Mouse (Mus musculus): ENCODE measurements around the gene Atg9a. TPM values are rescaled to one million over a fixed set of nuclear protein-coding genes. Genes with fewer than 3 reads are reported as not detected.
"Not testable (repeated sequence)": the region's sequence is repeated elsewhere in the genome, so short reads cannot be mapped to it uniquely, and the experiment has no call there.

Gene Atg9a
- polyA plus RNA-seq (2014; fragmentation: Nextera tagmentation; extraction: Ambion mirVana), result 53.6 and 59.5 TPM in 2 replicates

GRCm38 (mm10) chr1:75191622-75192402 is at the start of gene Atg9a, which contains the start of gene Ankzf1:
Atg9a (minus strand) TSS chr1:75192196.
Ankzf1 (plus strand) TSS chr1:75192151.
- ATAC-seq (ENCODE audit: low FRiP score), result peak; percentile 99
- Histone ChIP-seq H3K27ac (peak within 1 kb of the TSS; percentile 96), H3K4me2 (replicated peaks) (peak within 1 kb of the TSS; percentile 99), H3K9me3 (ENCODE audit: control insufficient read depth, low read length) (no peaks in the 10 kb centered on the region), H3K27me3 (ENCODE audit: control insufficient read depth, insufficient read depth, low read length) (no peaks in the 10 kb centered on the region), H3K36me3 (replicated peaks; ENCODE audit: control insufficient read depth, insufficient read depth) (peaks cover 49% of the 10 kb centered on the region), H3K4me1 (replicated peaks; ENCODE audit: control insufficient read depth, insufficient read depth, low read length) (peaks cover 26% of the 10 kb centered on the region), H3K4me3 (replicated peaks; ENCODE audit: low read length) (peak within 1 kb of the TSS; percentile 78), H3K9ac (peak within 1 kb of the TSS; percentile 89)
- DNase-seq (ENCODE audit: low spot score), result peak; percentile 93
- WGBS, result under 1% methylated on average over 54 of the region's 56 CpGs

GRCm38 (mm10) chr1:75239591-75239990 is 47.6 kb upstream of the Atg9a start:
- Histone ChIP-seq H3K36me3 (replicated peaks; ENCODE audit: control insufficient read depth, insufficient read depth) (peaks cover 30% of the 10 kb centered on the region), H3K4me2 (replicated peaks) (no peak overlapping the region), H3K9ac (no peak overlapping the region), H3K4me3 (replicated peaks; ENCODE audit: low read length) (no peak overlapping the region), H3K4me1 (replicated peaks; ENCODE audit: control insufficient read depth, insufficient read depth, low read length) (peaks cover 15% of the 10 kb centered on the region), H3K9me3 (ENCODE audit: control insufficient read depth, low read length) (no peaks in the 10 kb centered on the region), H3K27me3 (ENCODE audit: control insufficient read depth, insufficient read depth, low read length) (no peaks in the 10 kb centered on the region), H3K27ac (no peak overlapping the region)
- DNase-seq (ENCODE audit: low spot score), result no peak
- ATAC-seq (ENCODE audit: low FRiP score), result no peak
- 83% methylated on average over 10 of the region's 10 CpGs for WGBS

GRCm38 (mm10) chr1:75236117-75237050 is 44.4 kb upstream of the Atg9a start, which contains the start of gene Dnajb2:
Dnajb2 (plus strand) TSS chr1:75236406.
- peak within 1 kb of the TSS; percentile 87 for H3K27ac ChIP-seq
- no peaks in the 10 kb centered on the region for H3K27me3 ChIP-seq (ENCODE audit: control insufficient read depth, insufficient read depth, low read length)
- H3K9me3 ChIP-seq (ENCODE audit: control insufficient read depth, low read length), result no peaks in the 10 kb centered on the region
- H3K9ac ChIP-seq, result peak within 1 kb of the TSS; percentile 85
- DNase-seq (ENCODE audit: low spot score), result peak; percentile 68
- peak within 1 kb of the TSS; percentile 83 for H3K4me2 ChIP-seq (replicated peaks)
- WGBS, result 1% methylated on average over 64 of the region's 64 CpGs
- peaks cover 15% of the 10 kb centered on the region for H3K4me1 ChIP-seq (replicated peaks; ENCODE audit: control insufficient read depth, insufficient read depth, low read length)
- peak within 1 kb of the TSS; percentile 63 for H3K4me3 ChIP-seq (replicated peaks; ENCODE audit: low read length)
- ATAC-seq (ENCODE audit: low FRiP score), result peak; percentile 89
- peaks cover 20% of the 10 kb centered on the region for H3K36me3 ChIP-seq (replicated peaks; ENCODE audit: control insufficient read depth, insufficient read depth)

GRCm38 (mm10) chr1:75234606-75235005 is 42.6 kb upstream of the Atg9a start:
- ATAC-seq (ENCODE audit: low FRiP score), result peak; percentile 64
- Histone ChIP-seq H3K9ac (no peak overlapping the region), H3K27me3 (ENCODE audit: control insufficient read depth, insufficient read depth, low read length) (no peaks in the 10 kb centered on the region), H3K9me3 (ENCODE audit: control insufficient read depth, low read length) (no peaks in the 10 kb centered on the region), H3K4me1 (replicated peaks; ENCODE audit: control insufficient read depth, insufficient read depth, low read length) (peaks cover 15% of the 10 kb centered on the region), H3K27ac (no peak overlapping the region; the same call in 1 of the 2 replicates), H3K4me3 (replicated peaks; ENCODE audit: low read length) (no peak overlapping the region), H3K36me3 (replicated peaks; ENCODE audit: control insufficient read depth, insufficient read depth) (peaks cover 6% of the 10 kb centered on the region; the same call in 1 of the 2 replicates), H3K4me2 (replicated peaks) (no peak overlapping the region)
- DNase-seq (ENCODE audit: low spot score), result peak; percentile 55
- WGBS, result under 1% methylated on average over 8 of the region's 8 CpGs

GRCm38 (mm10) chr1:75232489-75232888 is 40.5 kb upstream of the Atg9a start:
- H3K36me3 ChIP-seq (replicated peaks; ENCODE audit: control insufficient read depth, insufficient read depth); DNase-seq (ENCODE audit: low spot score); H3K27me3 ChIP-seq (ENCODE audit: control insufficient read depth, insufficient read depth, low read length); H3K4me2 ChIP-seq (replicated peaks); H3K9me3 ChIP-seq (ENCODE audit: control insufficient read depth, low read length); ATAC-seq (ENCODE audit: low FRiP score); H3K4me3 ChIP-seq (replicated peaks; ENCODE audit: low read length); H3K9ac ChIP-seq; H3K27ac ChIP-seq: not testable (repeated sequence)
- H3K4me1 ChIP-seq (replicated peaks; ENCODE audit: control insufficient read depth, insufficient read depth, low read length), result peaks cover 11% of the 10 kb centered on the region
- WGBS, result 76% methylated on average over 4 of the region's 4 CpGs

GRCm38 (mm10) chr1:75231664-75232152 is 39.7 kb upstream of the Atg9a start, which contains the start of gene A630095N17Rik:
A630095N17Rik (minus strand) TSS chr1:75232102.
- ATAC-seq (ENCODE audit: low FRiP score), result no peak
- Histone ChIP-seq H3K27me3 (ENCODE audit: control insufficient read depth, insufficient read depth, low read length) (no peaks in the 10 kb centered on the region), H3K4me3 (replicated peaks; ENCODE audit: low read length) (no peak within 1 kb of the TSS), H3K27ac (no peak within 1 kb of the TSS), H3K4me2 (replicated peaks) (no peak within 1 kb of the TSS), H3K9me3 (ENCODE audit: control insufficient read depth, low read length) (no peaks in the 10 kb centered on the region), H3K4me1 (replicated peaks; ENCODE audit: control insufficient read depth, insufficient read depth, low read length) (0 out of 2 replicates have a peak, but pooled peaks cover 4% of the 10 kb centered on the region), H3K9ac (no peak within 1 kb of the TSS), H3K36me3 (replicated peaks; ENCODE audit: control insufficient read depth, insufficient read depth) (no peaks in the 10 kb centered on the region)
- WGBS, result 75% methylated on average over 5 of the region's 5 CpGs
- no peak for DNase-seq (ENCODE audit: low spot score)

- no peak for DNase-seq (ENCODE audit: low spot score)
Observed at GRCm38 (mm10) chr1:75231224-75231623, 39.2 kb upstream of the Atg9a start.

GRCm38 (mm10) chr1:75230335-75230994 is 38.5 kb upstream of the Atg9a start:
- no peaks in the 10 kb centered on the region for H3K9me3 ChIP-seq (ENCODE audit: control insufficient read depth, low read length)
- DNase-seq (ENCODE audit: low spot score), result no peak
- H3K4me3 ChIP-seq (replicated peaks; ENCODE audit: low read length), result no peak overlapping the region
- no peak overlapping the region for H3K4me2 ChIP-seq (replicated peaks)
- no peak overlapping the region for H3K27ac ChIP-seq
- H3K4me1 ChIP-seq (replicated peaks; ENCODE audit: control insufficient read depth, insufficient read depth, low read length), result no peaks in the 10 kb centered on the region
- H3K36me3 ChIP-seq (replicated peaks; ENCODE audit: control insufficient read depth, insufficient read depth), result no peaks in the 10 kb centered on the region
- 81% methylated on average over 7 of the region's 7 CpGs for WGBS
- no peaks in the 10 kb centered on the region for H3K27me3 ChIP-seq (ENCODE audit: control insufficient read depth, insufficient read depth, low read length)
- no peak for ATAC-seq (ENCODE audit: low FRiP score)
- H3K9ac ChIP-seq, result no peak overlapping the region

More at GRCm38 (mm10) chr1:75231224-75231623, 39.2 kb upstream of the Atg9a start:
- WGBS, result 82% methylated on average over 4 of the region's 4 CpGs
- Histone ChIP-seq H3K9me3 (ENCODE audit: control insufficient read depth, low read length) (no peaks in the 10 kb centered on the region), H3K36me3 (replicated peaks; ENCODE audit: control insufficient read depth, insufficient read depth) (no peaks in the 10 kb centered on the region), H3K9ac (no peak overlapping the region), H3K4me2 (replicated peaks) (no peak overlapping the region), H3K4me3 (replicated peaks; ENCODE audit: low read length) (no peak overlapping the region), H3K27ac (no peak overlapping the region), H3K27me3 (ENCODE audit: control insufficient read depth, insufficient read depth, low read length) (no peaks in the 10 kb centered on the region), H3K4me1 (replicated peaks; ENCODE audit: control insufficient read depth, insufficient read depth, low read length) (0 out of 2 replicates have a peak, but pooled peaks cover 4% of the 10 kb centered on the region)
- no peak for ATAC-seq (ENCODE audit: low FRiP score)
